Mouse (Mus musculus) CD8-positive naive resting alpha-beta T cell, adult 57 days (primary cell): ENCODE results near the gene Wnt1. TPM values are rescaled to one million over a fixed set of nuclear protein-coding genes. Genes with fewer than 3 reads are reported as not detected.

Experiments
- total RNA-seq: library from RNA; stranded (reverse); gene quantifications from one replicate; pipeline ENCODE4 v1.2.4, GENCODE M21; 2023

Gene Wnt1
- not detected for total RNA-seq

DNA sequence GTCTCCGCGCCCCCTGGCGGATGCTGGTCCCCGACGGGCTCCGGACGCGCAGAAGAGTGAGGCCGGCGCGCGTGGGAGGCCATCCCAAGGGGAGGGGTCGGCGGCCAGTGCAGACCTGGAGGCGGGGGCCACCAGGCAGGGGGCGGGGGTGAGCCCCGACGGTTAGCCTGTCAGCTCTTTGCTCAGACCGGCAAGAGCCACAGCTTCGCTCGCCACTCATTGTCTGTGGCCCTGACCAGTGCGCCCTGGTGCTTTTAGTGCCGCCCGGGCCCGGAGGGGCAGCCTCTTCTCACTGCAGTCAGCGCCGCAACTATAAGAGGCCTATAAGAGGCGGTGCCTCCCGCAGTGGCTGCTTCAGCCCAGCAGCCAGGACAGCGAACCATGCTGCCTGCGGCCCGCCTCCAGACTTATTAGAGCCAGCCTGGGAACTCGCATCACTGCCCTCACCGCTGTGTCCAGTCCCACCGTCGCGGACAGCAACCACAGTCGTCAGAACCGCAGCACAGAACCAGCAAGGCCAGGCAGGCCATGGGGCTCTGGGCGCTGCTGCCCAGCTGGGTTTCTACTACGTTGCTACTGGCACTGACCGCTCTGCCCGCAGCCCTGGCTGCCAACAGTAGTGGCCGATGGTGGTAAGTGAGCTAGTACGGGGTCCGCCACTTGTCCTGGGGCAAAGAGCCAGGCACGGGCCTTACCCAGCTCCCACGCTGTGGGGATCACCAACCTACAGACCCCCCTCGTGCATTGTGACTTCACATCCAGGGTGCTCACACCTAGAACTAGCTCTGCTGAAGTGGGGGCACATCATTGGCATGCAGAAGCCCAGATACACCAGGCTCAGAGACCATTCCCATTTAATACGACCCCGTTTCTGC is at the start of gene Wnt1:
Gene Wnt1, plus strand, starts transcription at position 197 of the 875 bp plus-strand sequence.

DNA sequence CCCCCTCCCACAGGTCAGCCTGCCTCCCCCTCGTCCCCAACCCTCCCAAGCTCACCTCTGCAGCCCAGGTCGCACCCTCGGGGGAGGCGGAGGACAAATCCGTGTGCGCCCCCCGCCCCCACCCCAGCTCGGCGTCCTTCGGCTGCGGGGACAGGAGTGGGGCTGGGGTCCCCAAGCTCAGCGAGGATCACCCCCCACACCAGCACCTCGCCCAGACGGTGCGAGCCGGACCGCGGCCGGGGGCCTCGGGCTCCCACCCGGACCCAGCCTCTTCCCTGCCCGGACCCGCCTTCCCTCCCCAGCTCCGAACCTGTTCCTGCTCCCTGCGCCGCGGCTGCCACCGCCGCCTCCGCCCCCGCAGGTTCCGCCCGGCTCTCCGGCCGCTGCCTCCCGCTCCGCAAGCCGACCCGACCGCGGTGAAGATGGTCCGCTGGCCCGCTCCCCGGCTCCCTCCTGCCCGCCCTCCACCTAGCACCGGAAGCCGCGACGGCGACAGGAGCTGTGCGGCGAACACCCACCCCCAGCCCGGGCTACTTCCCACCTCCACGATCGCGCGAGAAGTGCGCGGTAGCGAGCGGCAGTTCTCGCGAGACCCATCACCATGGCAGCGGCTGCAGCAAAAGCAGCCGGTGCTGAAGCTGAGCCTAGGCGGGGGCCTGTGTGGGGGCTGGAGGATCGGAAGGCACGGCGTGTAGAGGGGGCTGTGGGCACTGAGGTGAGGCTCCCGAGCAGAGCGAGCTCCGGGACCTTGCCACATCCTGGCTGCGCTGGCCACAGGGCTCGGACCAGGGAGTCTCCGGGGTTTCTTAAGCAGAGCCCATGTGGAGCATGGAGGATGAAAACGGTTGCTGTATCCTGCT is 26.8 kb upstream of the Wnt1 start, which contains the start of gene Arf3:
Gene Arf3, minus strand, starts transcription at position 545 of the 860 bp plus-strand sequence.

GRCm38 (mm10) chr15:98777762-98778161 is 11.9 kb upstream of the Wnt1 start, which contains the start of gene Wnt10b:
Gene Wnt10b, minus strand, starts transcription at chr15:98778150.

GRCm38 (mm10) chr15:98809390-98809789 is 19.7 kb downstream of the Wnt1 start, which contains the start of gene Ddn:
Gene Ddn, minus strand, starts transcription at chr15:98809490.

GRCm38 (mm10) chr15:98830736-98831683 is 41.4 kb downstream of the Wnt1 start, which contains the start of gene Prkag1:
Gene Prkag1, minus strand, starts transcription at chr15:98831521.

Other genes starting within 250 kb of the Wnt1 start
- 147 TPM for gene Ccnt1, start 218.9 kb upstream of the Wnt1 start, total RNA-seq
- gene 4930415O20Rik, start 218.9 kb upstream of the Wnt1 start, total RNA-seq: not detected
- 23.4 TPM for gene Adcy6, start 179.8 kb upstream of the Wnt1 start, total RNA-seq
- gene Cacnb3, start 159.0 kb upstream of the Wnt1 start, total RNA-seq: 0.34 TPM
- gene Ddx23, start 127.0 kb upstream of the Wnt1 start, total RNA-seq: 133 TPM
- 0.64 TPM for gene Rnd1, start 112.4 kb upstream of the Wnt1 start, total RNA-seq
- gene Ccdc65, start 81.7 kb upstream of the Wnt1 start, total RNA-seq: not detected
- 2.5 TPM for gene Fkbp11, start 61.7 kb upstream of the Wnt1 start, total RNA-seq
- 94.4 TPM for gene Arf3, start 26.6 kb upstream of the Wnt1 start, total RNA-seq
- gene Wnt10b, start 11.7 kb upstream of the Wnt1 start, total RNA-seq: 0.77 TPM
- 0.21 TPM for gene Ddn, start 19.6 kb downstream of the Wnt1 start, total RNA-seq
- 117 TPM for gene Prkag1, start 41.7 kb downstream of the Wnt1 start, total RNA-seq
- 266 TPM for gene Kmt2d, start 81.3 kb downstream of the Wnt1 start, total RNA-seq
- gene Rhebl1, start 104.7 kb downstream of the Wnt1 start, total RNA-seq: 20.7 TPM
- gene Dhh, start 108.7 kb downstream of the Wnt1 start, total RNA-seq: 1.1 TPM
- gene Lmbr1l, start 128.4 kb downstream of the Wnt1 start, total RNA-seq: 293 TPM
- 244 TPM for gene Tuba1b, start 144.7 kb downstream of the Wnt1 start, total RNA-seq
- gene Gm49450, start 163.7 kb downstream of the Wnt1 start, total RNA-seq: not detected
- gene Tuba1a, start 163.8 kb downstream of the Wnt1 start, total RNA-seq: 270 TPM
- gene Tuba1c, start 240.0 kb downstream of the Wnt1 start, total RNA-seq: 95.3 TPM